Mouse (Mus musculus): ENCODE data around the gene Crabp2. TPM values are rescaled to one million over a fixed set of nuclear protein-coding genes. Genes with fewer than 3 reads are reported as not detected.

Crabp2 gene
- polyA plus RNA-seq, 1 experiment from 2014 or later: 370 TPM

Other genes with a start within 250 kb of the Crabp2 start
- gene Lrrc71, start 200.0 kb upstream of the Crabp2 start, polyA plus RNA-seq (2015; fragmentation: Nextera tagmentation; extraction: Ambion mirVana): 0.34 and 0.99 TPM in 2 replicates
- 1.8 TPM in 2 replicates for gene Ntrk1, start 153.5 kb upstream of the Crabp2 start, polyA plus RNA-seq (2015; fragmentation: Nextera tagmentation; extraction: Ambion mirVana)
- gene Insrr, start 151.7 kb upstream of the Crabp2 start, polyA plus RNA-seq (2015; fragmentation: Nextera tagmentation; extraction: Ambion mirVana): 0.78 and 0.80 TPM in 2 replicates
- gene Pear1, start 124.4 kb upstream of the Crabp2 start, polyA plus RNA-seq (2015; fragmentation: Nextera tagmentation; extraction: Ambion mirVana): 12.5 and 15.6 TPM in 2 replicates
- gene Sh2d2a, start 101.9 kb upstream of the Crabp2 start, polyA plus RNA-seq (2015; fragmentation: Nextera tagmentation; extraction: Ambion mirVana): not detected in 2 replicates
- gene Prcc, start 63.1 kb upstream of the Crabp2 start, polyA plus RNA-seq (2015; fragmentation: Nextera tagmentation; extraction: Ambion mirVana): 14.4 and 17.7 TPM in 2 replicates
- gene Hdgf, start 42.3 kb upstream of the Crabp2 start, polyA plus RNA-seq (2015; fragmentation: Nextera tagmentation; extraction: Ambion mirVana): 180 and 260 TPM in 2 replicates
- gene Mrpl24, start 29.2 kb upstream of the Crabp2 start, polyA plus RNA-seq (2015; fragmentation: Nextera tagmentation; extraction: Ambion mirVana): 80.1 and 84.0 TPM in 2 replicates
- gene Isg20l2, start 18.4 kb upstream of the Crabp2 start, polyA plus RNA-seq (2015; fragmentation: Nextera tagmentation; extraction: Ambion mirVana): 69.0 and 74.3 TPM in 2 replicates
- 21.1 and 25.2 TPM in 2 replicates for gene Rrnad1, start 17.9 kb upstream of the Crabp2 start, polyA plus RNA-seq (2015; fragmentation: Nextera tagmentation; extraction: Ambion mirVana)
- gene Nes, start 22.4 kb downstream of the Crabp2 start, polyA plus RNA-seq (2015; fragmentation: Nextera tagmentation; extraction: Ambion mirVana): 13.8 and 17.7 TPM in 2 replicates
- 0.39 and 0.53 TPM in 2 replicates for gene Bcan, start 51.6 kb downstream of the Crabp2 start, polyA plus RNA-seq (2015; fragmentation: Nextera tagmentation; extraction: Ambion mirVana)
- 0.15 TPM in 1 of 2 replicates, not detected in the other for gene Hapln2, start 78.9 kb downstream of the Crabp2 start, polyA plus RNA-seq (2015; fragmentation: Nextera tagmentation; extraction: Ambion mirVana)
- 34.0 and 38.5 TPM in 2 replicates for gene Gpatch4, start 94.4 kb downstream of the Crabp2 start, polyA plus RNA-seq (2015; fragmentation: Nextera tagmentation; extraction: Ambion mirVana)
- 208 and 210 TPM in 2 replicates for gene Naxe, start 109.8 kb downstream of the Crabp2 start, polyA plus RNA-seq (2015; fragmentation: Nextera tagmentation; extraction: Ambion mirVana)
- gene Ttc24, start 129.6 kb downstream of the Crabp2 start, polyA plus RNA-seq (2015; fragmentation: Nextera tagmentation; extraction: Ambion mirVana): 0.11 and 0.19 TPM in 2 replicates
- gene Iqgap3, start 133.3 kb downstream of the Crabp2 start, polyA plus RNA-seq (2015; fragmentation: Nextera tagmentation; extraction: Ambion mirVana): 20.1 and 22.8 TPM in 2 replicates
- gene Mef2d, start 193.7 kb downstream of the Crabp2 start, polyA plus RNA-seq (2015; fragmentation: Nextera tagmentation; extraction: Ambion mirVana): 18.1 and 18.2 TPM in 2 replicates